Mouse (Mus musculus) neutrophil, adult 5-6 weeks (primary cell): ENCODE measurements at regions not wholly inside any gene's neighbourhood (a gene's known extent, or its start where the extent isn't known, plus 50 kb on each side); places are given as distances from the start of the nearest gene placed in this dataset.
"Not testable (repeated sequence)": the region's sequence is repeated elsewhere in the genome, so short reads cannot be mapped to it uniquely, and the experiment has no call there.

Experiments used
- ATAC-seq: fragments of 151-379, 151-347 bp; 2 replicates; pipeline ENCODE4 v1.8.0; 2017; ENCODE audit warnings: mild to moderate bottlenecking, moderate TSS enrichment; ENCODE audit not compliant: insufficient number of reproducible peaks, poor library complexity, low FRiP score, severe bottlenecking; ENCODE audit errors: extremely low read depth

GRCm38 (mm10) chr9:43857988-43858387 is 114.2 kb downstream of the Nectin1 start:
- ATAC-seq, result no peak

GRCm38 (mm10) chr9:43858761-43859160 is 115.0 kb downstream of the Nectin1 start:
- ATAC-seq, result no peak

- ATAC-seq, result no peak
These were observed 116.5 kb downstream of the Nectin1 start for GRCm38 (mm10) chr9:43860264-43860663.

GRCm38 (mm10) chr9:43861375-43861774 is 117.6 kb downstream of the Nectin1 start:
- no peak for ATAC-seq

- not testable (repeated sequence) for ATAC-seq
These were observed 118.2 kb downstream of the Nectin1 start for GRCm38 (mm10) chr9:43862034-43862433.

- no peak for ATAC-seq
These were observed 120.0 kb downstream of the Nectin1 start for GRCm38 (mm10) chr9:43863609-43864397.

- ATAC-seq, result no peak
These were observed 123.0 kb downstream of the Nectin1 start for GRCm38 (mm10) chr9:43866802-43867201.

GRCm38 (mm10) chr9:43873841-43874240 is 130.1 kb downstream of the Nectin1 start:
- no peak for ATAC-seq

GRCm38 (mm10) chr9:43874332-43874731 is 130.5 kb downstream of the Nectin1 start:
- no peak for ATAC-seq

GRCm38 (mm10) chr9:43879220-43879968 is 135.6 kb downstream of the Nectin1 start:
- ATAC-seq, result no peak

GRCm38 (mm10) chr9:43879969-43880396 is 136.2 kb downstream of the Nectin1 start:
- no peak for ATAC-seq

GRCm38 (mm10) chr9:43893086-43893485 is 149.3 kb downstream of the Nectin1 start:
- no peak for ATAC-seq

- ATAC-seq, result no peak
These were observed 143.9 kb upstream of the Thy1 start for GRCm38 (mm10) chr9:43899239-43899638.

GRCm38 (mm10) chr9:43908325-43908724 is 134.9 kb upstream of the Thy1 start:
- ATAC-seq, result no peak

- no peak for ATAC-seq
These were observed 128.2 kb upstream of the Thy1 start for GRCm38 (mm10) chr9:43915015-43915414.

GRCm38 (mm10) chr9:43917467-43917866 is 125.7 kb upstream of the Thy1 start:
- no peak for ATAC-seq

- no peak for ATAC-seq
These were observed 124.2 kb upstream of the Thy1 start for GRCm38 (mm10) chr9:43919010-43919409.

GRCm38 (mm10) chr9:43920053-43920754 is 123.0 kb upstream of the Thy1 start:
- ATAC-seq, result no peak

- no peak for ATAC-seq
These were observed 121.0 kb upstream of the Thy1 start for GRCm38 (mm10) chr9:43922231-43922630.

GRCm38 (mm10) chr9:43923088-43923487 is 120.1 kb upstream of the Thy1 start:
- ATAC-seq, result no peak
